Mouse (Mus musculus): Measurements from ENCODE around the gene Ptrh1. TPM values are rescaled to one million over a fixed set of nuclear protein-coding genes. Genes with fewer than 3 reads are reported as not detected.
A peak's percentile ranks its signal among the peaks of the same experiment; 100 is the strongest.

The Ptrh1 gene
- polyA plus RNA-seq, 1 experiment from 2014 or later, result 4.5 TPM

GRCm38 (mm10) chr2:32808816-32809566 is 33.4 kb downstream of the Ptrh1 start:
- H3K4me2 ChIP-seq (ENCODE audit: low read depth, low read length), result no peak overlapping the region
- ATAC-seq (ENCODE audit: low read depth), result no peak

GRCm38 (mm10) chr2:32811959-32812358 is 36.4 kb downstream of the Ptrh1 start:
- H3K27ac ChIP-seq (ENCODE audit: low read length), result no peak overlapping the region
- H3K4me1 ChIP-seq (replicated peaks; ENCODE audit: control insufficient read depth, insufficient read depth, low read length), result peaks cover 6% of the 10 kb centered on the region
- H3K27me3 ChIP-seq (ENCODE audit: control insufficient read depth, insufficient read depth, low read depth, low read length), result no peaks in the 10 kb centered on the region
- H3K4me2 ChIP-seq (ENCODE audit: low read depth, low read length), result no peak overlapping the region
- H3K4me3 ChIP-seq (ENCODE audit: low read length), result no peak overlapping the region
- ATAC-seq (ENCODE audit: low read depth), result no peak
- H3K9ac ChIP-seq (ENCODE audit: low read length), result no peak overlapping the region
- H3K9me3 ChIP-seq (ENCODE audit: control insufficient read depth, low read length), result no peaks in the 10 kb centered on the region
- WGBS, result 71% methylated on average over 8 of the region's 8 CpGs
- H3K36me3 ChIP-seq (ENCODE audit: control insufficient read depth, insufficient read depth, low read length), result peaks cover 2% of the 10 kb centered on the region; the same call in 1 of the 2 replicates

More at GRCm38 (mm10) chr2:32808816-32809566, 33.4 kb downstream of the Ptrh1 start:
- no peak overlapping the region for H3K9ac ChIP-seq (ENCODE audit: low read length)
- H3K36me3 ChIP-seq (ENCODE audit: control insufficient read depth, insufficient read depth, low read length), result peaks cover 2% of the 10 kb centered on the region; the same call in 1 of the 2 replicates
- no peaks in the 10 kb centered on the region for H3K27me3 ChIP-seq (ENCODE audit: control insufficient read depth, insufficient read depth, low read depth, low read length)
- no peak overlapping the region for H3K4me3 ChIP-seq (ENCODE audit: low read length)
- 84% methylated on average over 14 of the region's 14 CpGs for WGBS
- H3K27ac ChIP-seq (ENCODE audit: low read length), result no peak overlapping the region
- no peaks in the 10 kb centered on the region for H3K9me3 ChIP-seq (ENCODE audit: control insufficient read depth, low read length)
- H3K4me1 ChIP-seq (replicated peaks; ENCODE audit: control insufficient read depth, insufficient read depth, low read length), result peaks cover 3% of the 10 kb centered on the region; the same call in 1 of the 2 replicates

- Histone ChIP-seq H3K27me3 (ENCODE audit: control insufficient read depth, insufficient read depth, low read depth, low read length) (no peaks in the 10 kb centered on the region), H3K4me3 (ENCODE audit: low read length) (no peak overlapping the region), H3K9me3 (ENCODE audit: control insufficient read depth, low read length) (no peaks in the 10 kb centered on the region), H3K4me2 (ENCODE audit: low read depth, low read length) (no peak overlapping the region), H3K9ac (ENCODE audit: low read length) (no peak overlapping the region), H3K4me1 (replicated peaks; ENCODE audit: control insufficient read depth, insufficient read depth, low read length) (peaks cover 20% of the 10 kb centered on the region), H3K27ac (ENCODE audit: low read length) (no peak overlapping the region), H3K36me3 (ENCODE audit: control insufficient read depth, insufficient read depth, low read length) (peaks cover 2% of the 10 kb centered on the region; the same call in 1 of the 2 replicates)
- ATAC-seq (ENCODE audit: low read depth), result no peak
- WGBS, result 90% methylated on average over 2 of the region's 2 CpGs
Observed at GRCm38 (mm10) chr2:32816497-32816896, 40.9 kb downstream of the Ptrh1 start.

GRCm38 (mm10) chr2:32816946-32817581 is 41.5 kb downstream of the Ptrh1 start:
- peak; percentile 32; the same call in 1 of the 2 replicates for ATAC-seq (ENCODE audit: low read depth)
- H3K36me3 ChIP-seq (ENCODE audit: control insufficient read depth, insufficient read depth, low read length), result peaks cover 2% of the 10 kb centered on the region; the same call in 1 of the 2 replicates

GRCm38 (mm10) chr2:32817589-32817988 is 42.0 kb downstream of the Ptrh1 start:
- Histone ChIP-seq H3K27me3 (ENCODE audit: control insufficient read depth, insufficient read depth, low read depth, low read length) (no peaks in the 10 kb centered on the region), H3K9me3 (ENCODE audit: control insufficient read depth, low read length) (no peaks in the 10 kb centered on the region), H3K36me3 (ENCODE audit: control insufficient read depth, insufficient read depth, low read length) (peaks cover 2% of the 10 kb centered on the region; the same call in 1 of the 2 replicates), H3K4me1 (replicated peaks; ENCODE audit: control insufficient read depth, insufficient read depth, low read length) (peaks cover 18% of the 10 kb centered on the region), H3K9ac (ENCODE audit: low read length) (no peak overlapping the region; the same call in 1 of the 2 replicates), H3K4me2 (ENCODE audit: low read depth, low read length) (no peak overlapping the region), H3K4me3 (ENCODE audit: low read length) (no peak overlapping the region), H3K27ac (ENCODE audit: low read length) (0 out of 2 replicates have a peak overlapping the region, but pooled peaks have one; percentile 16)
- 62% methylated on average over 7 of the region's 7 CpGs for WGBS
- no peak for ATAC-seq (ENCODE audit: low read depth)

More at GRCm38 (mm10) chr2:32816946-32817581, 41.5 kb downstream of the Ptrh1 start:
- 25% methylated on average over 17 of the region's 17 CpGs for WGBS
- H3K4me1 ChIP-seq (replicated peaks; ENCODE audit: control insufficient read depth, insufficient read depth, low read length), result peaks cover 18% of the 10 kb centered on the region
- no peak overlapping the region for H3K9ac ChIP-seq (ENCODE audit: low read length)
- H3K9me3 ChIP-seq (ENCODE audit: control insufficient read depth, low read length), result no peaks in the 10 kb centered on the region
- no peaks in the 10 kb centered on the region for H3K27me3 ChIP-seq (ENCODE audit: control insufficient read depth, insufficient read depth, low read depth, low read length)
- peak overlapping the region; percentile 22; the same call in 1 of the 2 replicates for H3K4me2 ChIP-seq (ENCODE audit: low read depth, low read length)
- H3K27ac ChIP-seq (ENCODE audit: low read length), result no peak overlapping the region
- H3K4me3 ChIP-seq (ENCODE audit: low read length), result no peak overlapping the region

GRCm38 (mm10) chr2:32818208-32818607 is 42.6 kb downstream of the Ptrh1 start:
- H3K4me3 ChIP-seq (ENCODE audit: low read length), result no peak overlapping the region
- H3K36me3 ChIP-seq (ENCODE audit: control insufficient read depth, insufficient read depth, low read length), result no peaks in the 10 kb centered on the region; the same call in 1 of the 2 replicates
- H3K9me3 ChIP-seq (ENCODE audit: control insufficient read depth, low read length), result no peaks in the 10 kb centered on the region
- H3K27ac ChIP-seq (ENCODE audit: low read length), result no peak overlapping the region
- no peak overlapping the region for H3K4me2 ChIP-seq (ENCODE audit: low read depth, low read length)
- peaks cover 22% of the 10 kb centered on the region for H3K4me1 ChIP-seq (replicated peaks; ENCODE audit: control insufficient read depth, insufficient read depth, low read length)
- 82% methylated on average over 5 of the region's 5 CpGs for WGBS
- no peak for ATAC-seq (ENCODE audit: low read depth)
- H3K9ac ChIP-seq (ENCODE audit: low read length), result no peak overlapping the region
- no peaks in the 10 kb centered on the region for H3K27me3 ChIP-seq (ENCODE audit: control insufficient read depth, insufficient read depth, low read depth, low read length)

- Histone ChIP-seq H3K27me3 (ENCODE audit: control insufficient read depth, insufficient read depth, low read depth, low read length) (no peaks in the 10 kb centered on the region), H3K4me1 (replicated peaks; ENCODE audit: control insufficient read depth, insufficient read depth, low read length) (peaks cover 27% of the 10 kb centered on the region), H3K36me3 (ENCODE audit: control insufficient read depth, insufficient read depth, low read length) (no peaks in the 10 kb centered on the region), H3K9me3 (ENCODE audit: control insufficient read depth, low read length) (no peaks in the 10 kb centered on the region), H3K9ac (ENCODE audit: low read length) (no peak overlapping the region), H3K27ac (ENCODE audit: low read length) (peak overlapping the region; percentile 45; the same call in 1 of the 2 replicates), H3K4me2 (ENCODE audit: low read depth, low read length) (no peak overlapping the region), H3K4me3 (ENCODE audit: low read length) (no peak overlapping the region)
- peak; percentile 69 for ATAC-seq (ENCODE audit: low read depth)
- WGBS, result 54% methylated on average over 11 of the region's 11 CpGs
Observed at GRCm38 (mm10) chr2:32821041-32821802, 45.6 kb downstream of the Ptrh1 start.

GRCm38 (mm10) chr2:32822643-32823042 is 47.1 kb downstream of the Ptrh1 start:
- H3K27ac ChIP-seq (ENCODE audit: low read length), result no peak overlapping the region
- H3K36me3 ChIP-seq (ENCODE audit: control insufficient read depth, insufficient read depth, low read length), result no peaks in the 10 kb centered on the region
- ATAC-seq (ENCODE audit: low read depth), result no peak
- H3K27me3 ChIP-seq (ENCODE audit: control insufficient read depth, insufficient read depth, low read depth, low read length), result no peaks in the 10 kb centered on the region
- H3K4me1 ChIP-seq (replicated peaks; ENCODE audit: control insufficient read depth, insufficient read depth, low read length), result peaks cover 17% of the 10 kb centered on the region
- H3K4me3 ChIP-seq (ENCODE audit: low read length), result no peak overlapping the region
- H3K4me2 ChIP-seq (ENCODE audit: low read depth, low read length), result no peak overlapping the region
- no peaks in the 10 kb centered on the region for H3K9me3 ChIP-seq (ENCODE audit: control insufficient read depth, low read length)
- 77% methylated on average over 6 of the region's 6 CpGs for WGBS
- no peak overlapping the region for H3K9ac ChIP-seq (ENCODE audit: low read length)

GRCm38 (mm10) chr2:32823153-32823552 is 47.6 kb downstream of the Ptrh1 start:
- no peak overlapping the region for H3K27ac ChIP-seq (ENCODE audit: low read length)

More at GRCm38 (mm10) chr2:32823153-32823552, 47.6 kb downstream of the Ptrh1 start:
- Histone ChIP-seq H3K9me3 (ENCODE audit: control insufficient read depth, low read length) (no peaks in the 10 kb centered on the region), H3K36me3 (ENCODE audit: control insufficient read depth, insufficient read depth, low read length) (no peaks in the 10 kb centered on the region), H3K9ac (ENCODE audit: low read length) (no peak overlapping the region), H3K4me1 (replicated peaks; ENCODE audit: control insufficient read depth, insufficient read depth, low read length) (peaks cover 16% of the 10 kb centered on the region), H3K27me3 (ENCODE audit: control insufficient read depth, insufficient read depth, low read depth, low read length) (no peaks in the 10 kb centered on the region), H3K4me2 (ENCODE audit: low read depth, low read length) (no peak overlapping the region), H3K4me3 (ENCODE audit: low read length) (no peak overlapping the region)
- WGBS, result 32% methylated on average over 11 of the region's 11 CpGs
- no peak for ATAC-seq (ENCODE audit: low read depth)

All from lung, embryonic 16.5 days (tissue).